Mouse (Mus musculus) limb, embryonic 15.5 days (tissue): ENCODE measurements around the gene Zfyve28. TPM values are rescaled to one million over a fixed set of nuclear protein-coding genes. Genes with fewer than 3 reads are reported as not detected.
A peak's percentile ranks its signal among the peaks of the same experiment; 100 is the strongest.

Source experiments
- ATAC-seq: fragments of 200-750 bp; cut with Nextera tagmentation; 2 replicates; pipeline ENCODE4 v1.8.0; 2017; ENCODE audit warnings: low read depth, moderate TSS enrichment; ENCODE audit not compliant: insufficient number of reproducible peaks, low FRiP score, low TSS enrichment
- H3K27ac ChIP-seq: fragments of 300-500 bp; sonication (generic); 2 replicates; pipeline ENCODE4 v1.5.1; 2015; ENCODE audit warnings: moderate library complexity, mild to moderate bottlenecking, inconsistent platforms
- H3K27me3 ChIP-seq: fragments of 300-500 bp; sonication (generic); 2 replicates; pipeline ENCODE4 v1.6.1; 2015; ENCODE audit warnings: inconsistent platforms
- H3K36me3 ChIP-seq: fragments of 300-500 bp; sonication (generic); 2 replicates; pipeline ENCODE4 v1.6.1; 2015; ENCODE audit warnings: inconsistent platforms
- H3K4me1 ChIP-seq: fragments of 300-500 bp; sonication (generic); 2 replicates; pipeline ENCODE4 v1.6.1; 2015; ENCODE audit warnings: inconsistent platforms
- H3K4me2 ChIP-seq: fragments of 300-500 bp; sonication (generic); 2 replicates; pipeline ENCODE4 v1.6.1; 2015; ENCODE audit warnings: mild to moderate bottlenecking, inconsistent platforms
- H3K4me3 ChIP-seq: fragments of 300-500 bp; sonication (generic); 2 replicates; pipeline ENCODE4 v1.5.1; 2015; ENCODE audit warnings: mild to moderate bottlenecking, inconsistent platforms
- H3K9ac ChIP-seq: fragments of 300-500 bp; sonication (generic); 2 replicates; pipeline ENCODE4 v1.6.1; 2015; ENCODE audit warnings: inconsistent platforms
- H3K9me3 ChIP-seq: fragments of 300-500 bp; sonication (generic); 2 replicates; pipeline ENCODE4 v1.6.1; 2016; ENCODE audit warnings: inconsistent platforms
- WGBS: fragments of 180-500 bp; shearing (Covaris S2); methylation state at CpG from one replicate; pipeline ENCODE4 v1.1.7; 2015; 5-methylcytosine and 5-hydroxymethylcytosine counted together
- polyA plus RNA-seq: library from polyadenylated mRNA; unstranded; fragments of >200 nt; fragmentation: Nextera tagmentation; extraction: Ambion mirVana; gene quantifications from 2 replicates; pipeline ENCODE4 v1.2.1, GENCODE M21; 2015

The Zfyve28 gene
- polyA plus RNA-seq, 1 experiment from 2014 or later, result 1.1 TPM

DNA sequence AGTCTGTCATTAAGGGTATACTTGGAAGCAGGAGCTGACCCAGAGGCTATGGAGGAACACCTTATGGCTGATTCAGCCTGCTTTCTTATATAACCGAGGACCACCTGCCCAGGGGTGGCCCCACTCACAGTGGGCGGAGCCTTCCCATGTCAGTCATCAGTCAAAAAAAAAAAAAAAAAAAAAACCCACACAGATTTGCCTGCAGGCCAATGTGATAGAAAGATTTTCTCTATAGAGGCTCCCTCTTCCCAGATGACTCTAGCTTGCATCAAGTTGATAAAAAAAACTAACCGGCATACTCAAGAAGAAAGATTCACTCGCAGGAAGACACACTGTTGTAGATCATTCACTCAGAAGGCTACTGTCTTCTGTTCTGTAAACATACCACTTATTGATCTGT is 68.2 kb downstream of the Zfyve28 start:
- no peaks in the 10 kb centered on the region for H3K36me3 ChIP-seq
- H3K9me3 ChIP-seq, result no peaks in the 10 kb centered on the region
- H3K9ac ChIP-seq, result no peak overlapping the region
- 0 out of 2 replicates have a peak, but pooled peaks cover 4% of the 10 kb centered on the region for H3K27me3 ChIP-seq
- no peak overlapping the region for H3K27ac ChIP-seq
- H3K4me3 ChIP-seq, result no peak overlapping the region
- H3K4me1 ChIP-seq, result no peaks in the 10 kb centered on the region
- 85% methylated on average over 4 of the region's 4 CpGs for WGBS
- no peak overlapping the region for H3K4me2 ChIP-seq
- ATAC-seq, result no peak

DNA sequence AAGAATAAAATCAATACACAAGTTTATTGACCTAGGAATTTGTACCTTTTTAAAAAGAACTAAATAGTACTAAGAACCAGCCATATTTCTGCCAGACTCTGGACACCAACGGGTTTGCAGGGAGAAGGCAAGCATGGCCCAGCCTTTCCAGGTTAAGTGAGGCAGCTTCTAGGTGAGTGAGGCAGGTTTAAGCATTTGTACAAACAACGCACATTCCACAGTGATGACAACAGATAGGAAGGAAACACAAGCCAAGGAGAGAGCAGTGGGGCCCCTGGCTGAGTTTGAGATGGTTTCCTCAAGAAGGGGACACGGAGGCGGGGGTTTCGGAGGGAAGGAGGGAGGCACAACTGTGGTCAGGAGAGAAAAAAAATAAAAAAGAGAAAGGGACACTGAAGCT is 69.6 kb downstream of the Zfyve28 start:
- Histone ChIP-seq H3K36me3 (no peaks in the 10 kb centered on the region), H3K27ac (no peak overlapping the region), H3K27me3 (0 out of 2 replicates have a peak, but pooled peaks cover 4% of the 10 kb centered on the region), H3K9me3 (no peaks in the 10 kb centered on the region), H3K4me2 (no peak overlapping the region), H3K9ac (no peak overlapping the region), H3K4me1 (peaks cover 1% of the 10 kb centered on the region), H3K4me3 (no peak overlapping the region)
- WGBS, result 68% methylated on average over 5 of the region's 5 CpGs
- no peak for ATAC-seq

DNA sequence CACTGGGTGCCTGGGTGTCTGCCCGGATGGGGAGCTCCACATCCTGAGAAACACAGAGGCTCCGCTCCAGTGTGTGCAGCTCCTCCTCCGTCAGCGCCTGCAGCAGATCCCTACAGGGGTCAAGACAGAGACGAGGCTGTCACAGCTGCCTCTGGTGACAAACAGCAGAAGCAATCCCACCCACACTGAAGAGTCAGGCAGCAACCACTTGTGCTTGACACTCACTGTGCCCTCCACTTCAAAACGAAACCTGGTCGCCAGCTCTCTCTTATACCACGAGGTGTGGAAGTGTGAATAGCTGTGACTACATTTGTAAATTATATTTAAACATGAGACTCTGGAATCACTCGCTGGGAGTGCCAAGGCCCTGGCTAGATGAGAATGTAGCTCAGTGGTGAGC is 70.5 kb downstream of the Zfyve28 start:
- Histone ChIP-seq H3K4me2 (no peak overlapping the region), H3K36me3 (no peaks in the 10 kb centered on the region), H3K9me3 (no peaks in the 10 kb centered on the region), H3K27ac (no peak overlapping the region), H3K27me3 (0 out of 2 replicates have a peak, but pooled peaks cover 4% of the 10 kb centered on the region), H3K4me3 (no peak overlapping the region), H3K4me1 (peaks cover 5% of the 10 kb centered on the region), H3K9ac (no peak overlapping the region)
- ATAC-seq, result no peak
- 55% methylated on average over 9 of the region's 9 CpGs for WGBS

DNA sequence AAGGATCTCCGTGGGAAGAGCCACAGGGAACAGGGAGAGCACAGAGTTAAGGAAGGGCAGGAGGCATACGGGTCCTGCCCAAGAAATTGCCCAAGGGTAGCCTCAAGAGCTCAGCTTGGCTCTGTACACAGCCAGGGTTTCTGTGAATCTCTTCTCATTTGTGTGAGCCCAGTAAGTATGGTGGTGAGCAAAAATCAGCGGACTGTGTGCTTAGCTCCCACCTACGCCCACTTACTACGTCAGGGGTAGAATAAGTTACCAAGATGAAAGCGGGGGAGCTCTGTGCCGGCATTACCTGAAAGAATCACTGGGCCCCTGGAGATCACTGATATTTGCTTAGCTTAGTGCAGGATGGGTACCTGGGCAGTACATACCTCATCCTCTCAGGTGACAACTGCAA is 72.2 kb downstream of the Zfyve28 start:
- H3K27me3 ChIP-seq, result 0 out of 2 replicates have a peak, but pooled peaks cover 4% of the 10 kb centered on the region
- ATAC-seq, result no peak

DNA sequence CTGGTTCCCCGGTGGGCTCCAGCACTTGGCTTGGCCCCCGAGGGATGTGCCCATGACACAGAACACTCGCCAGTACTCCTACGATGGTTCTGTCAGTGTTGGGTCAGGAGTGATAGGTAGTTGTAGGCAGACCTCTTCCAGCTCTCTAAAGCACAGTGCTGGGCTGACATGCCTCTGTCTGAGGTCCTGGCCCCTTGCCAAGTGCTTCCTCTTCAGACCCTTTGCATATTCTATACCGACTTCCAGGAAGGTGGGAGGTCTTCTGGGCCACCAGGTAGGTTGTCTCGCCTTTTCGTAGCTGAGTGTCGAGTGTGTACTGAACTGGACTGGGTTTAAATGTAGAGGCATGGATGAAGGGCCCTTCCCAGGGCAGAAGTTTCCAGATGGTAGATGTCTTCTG is 74.6 kb downstream of the Zfyve28 start:
- no peak overlapping the region for H3K4me2 ChIP-seq
- no peaks in the 10 kb centered on the region for H3K36me3 ChIP-seq
- 0 out of 2 replicates have a peak, but pooled peaks cover 4% of the 10 kb centered on the region for H3K27me3 ChIP-seq
- no peak overlapping the region for H3K27ac ChIP-seq
- ATAC-seq, result no peak
- peaks cover 5% of the 10 kb centered on the region for H3K4me1 ChIP-seq
- WGBS, result 68% methylated on average over 8 of the region's 8 CpGs
- H3K9ac ChIP-seq, result no peak overlapping the region
- no peak overlapping the region for H3K4me3 ChIP-seq
- no peaks in the 10 kb centered on the region for H3K9me3 ChIP-seq

More for the DNA sequence above, 72.2 kb downstream of the Zfyve28 start:
- Histone ChIP-seq H3K4me1 (peaks cover 5% of the 10 kb centered on the region), H3K9ac (no peak overlapping the region), H3K4me3 (no peak overlapping the region), H3K9me3 (no peaks in the 10 kb centered on the region), H3K36me3 (no peaks in the 10 kb centered on the region), H3K27ac (no peak overlapping the region), H3K4me2 (no peak overlapping the region)
- 81% methylated on average over 7 of the region's 7 CpGs for WGBS

DNA sequence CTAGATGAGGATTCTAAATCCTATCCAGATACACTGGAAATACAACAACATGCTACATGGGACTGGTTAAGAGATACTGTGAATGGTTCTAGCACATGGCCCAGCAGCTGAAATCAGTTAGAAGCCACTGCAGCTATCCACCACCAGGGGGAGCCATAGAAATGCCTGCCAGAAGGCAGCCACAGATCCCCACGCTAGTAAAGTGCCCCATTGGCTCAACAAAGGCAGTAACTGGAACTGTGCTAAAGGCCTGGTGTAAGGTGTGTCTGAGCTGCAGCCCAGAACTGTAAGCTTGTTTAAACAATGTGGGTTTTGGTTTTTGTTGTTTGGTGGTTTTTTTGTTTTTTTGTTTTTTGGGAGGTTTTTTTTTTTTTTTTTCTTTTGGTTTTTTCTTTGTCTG is 78.0 kb downstream of the Zfyve28 start:
- 0% methylated on average over 1 of the region's 1 CpGs for WGBS
- ATAC-seq, result peak; percentile 77; the same call in 1 of the 2 replicates

DNA sequence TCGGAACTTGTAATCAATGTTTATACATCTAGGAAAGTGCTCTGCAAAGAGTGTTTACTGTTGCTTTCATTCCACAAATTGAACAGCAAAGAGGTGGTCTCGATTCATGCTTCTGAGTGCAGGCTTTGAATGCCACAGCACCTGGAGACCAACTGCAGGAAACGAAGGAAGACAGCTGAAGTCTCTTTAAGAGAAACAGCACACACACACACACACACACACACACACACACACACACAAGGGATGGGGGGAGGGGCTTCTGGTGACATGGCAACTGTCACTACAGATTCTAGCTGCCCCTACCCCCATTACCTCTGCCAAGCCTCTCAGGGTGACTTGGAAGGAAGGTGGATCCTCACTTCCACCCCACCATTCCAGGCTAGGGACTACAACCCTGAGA is 80.7 kb downstream of the Zfyve28 start:
- no peak overlapping the region for H3K4me2 ChIP-seq
- no peak overlapping the region for H3K4me3 ChIP-seq
- no peaks in the 10 kb centered on the region for H3K36me3 ChIP-seq
- H3K9ac ChIP-seq, result no peak overlapping the region
- 23% methylated on average over 3 of the region's 3 CpGs for WGBS
- H3K27me3 ChIP-seq, result no peaks in the 10 kb centered on the region
- H3K4me1 ChIP-seq, result no peaks in the 10 kb centered on the region
- no peaks in the 10 kb centered on the region for H3K9me3 ChIP-seq
- ATAC-seq, result no peak
- H3K27ac ChIP-seq, result no peak overlapping the region

More for the DNA sequence above, 78.0 kb downstream of the Zfyve28 start:
- no peaks in the 10 kb centered on the region for H3K36me3 ChIP-seq
- no peak overlapping the region for H3K27ac ChIP-seq
- no peak overlapping the region for H3K4me3 ChIP-seq
- H3K9me3 ChIP-seq, result no peaks in the 10 kb centered on the region
- no peak overlapping the region for H3K4me2 ChIP-seq
- no peaks in the 10 kb centered on the region for H3K27me3 ChIP-seq
- H3K4me1 ChIP-seq, result peaks cover 5% of the 10 kb centered on the region
- H3K9ac ChIP-seq, result no peak overlapping the region

DNA sequence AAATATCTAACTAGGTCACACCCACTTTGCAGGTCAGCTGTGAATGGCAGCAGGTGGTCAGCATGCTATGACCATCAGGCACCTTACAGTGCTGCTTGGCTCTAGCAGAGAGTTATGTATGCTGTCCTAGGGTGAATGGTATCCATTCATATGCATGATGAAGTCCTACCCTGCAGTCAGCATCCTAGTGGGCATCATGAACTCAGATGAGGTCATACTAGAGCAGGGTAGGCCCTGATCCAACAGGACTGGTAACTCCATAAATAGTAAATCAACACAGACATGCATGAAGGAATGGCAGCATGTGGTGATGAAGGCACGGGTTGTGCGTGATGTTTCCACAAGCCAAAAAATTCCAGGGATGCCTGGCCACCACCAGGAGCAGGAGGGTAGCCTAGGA is 82.5 kb downstream of the Zfyve28 start:
- Histone ChIP-seq H3K27me3 (no peaks in the 10 kb centered on the region), H3K27ac (no peak overlapping the region), H3K4me2 (no peak overlapping the region), H3K4me3 (no peak overlapping the region), H3K4me1 (no peaks in the 10 kb centered on the region), H3K9ac (no peak overlapping the region), H3K9me3 (no peaks in the 10 kb centered on the region), H3K36me3 (no peaks in the 10 kb centered on the region)
- WGBS, result 59% methylated on average over 2 of the region's 2 CpGs
- no peak for ATAC-seq

DNA sequence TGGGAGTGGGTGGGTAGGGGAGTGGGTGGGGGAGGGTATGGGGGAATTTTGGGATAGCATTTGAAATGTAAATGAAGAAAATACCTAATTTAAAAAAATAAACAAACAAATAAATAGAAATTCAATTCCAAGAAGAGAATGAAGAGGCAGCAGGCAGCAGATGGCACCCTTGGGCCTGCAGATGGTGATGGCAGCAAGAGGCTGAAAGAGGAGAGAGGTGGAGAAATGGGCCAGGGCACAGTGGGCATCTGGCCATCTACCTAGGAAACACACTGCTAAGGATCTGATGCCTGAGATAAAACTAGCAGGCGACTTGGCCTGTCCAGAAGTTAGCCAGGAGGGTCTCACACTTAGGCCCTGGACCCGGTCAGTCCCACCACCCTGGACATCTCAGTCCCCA is 83.3 kb downstream of the Zfyve28 start:
- H3K27me3 ChIP-seq, result no peaks in the 10 kb centered on the region
- ATAC-seq, result no peak
- H3K36me3 ChIP-seq, result no peaks in the 10 kb centered on the region
- H3K27ac ChIP-seq, result no peak overlapping the region
- no peak overlapping the region for H3K4me2 ChIP-seq
- no peaks in the 10 kb centered on the region for H3K9me3 ChIP-seq
- 80% methylated on average over 2 of the region's 2 CpGs for WGBS
- H3K4me1 ChIP-seq, result no peaks in the 10 kb centered on the region
- no peak overlapping the region for H3K4me3 ChIP-seq
- no peak overlapping the region for H3K9ac ChIP-seq

DNA sequence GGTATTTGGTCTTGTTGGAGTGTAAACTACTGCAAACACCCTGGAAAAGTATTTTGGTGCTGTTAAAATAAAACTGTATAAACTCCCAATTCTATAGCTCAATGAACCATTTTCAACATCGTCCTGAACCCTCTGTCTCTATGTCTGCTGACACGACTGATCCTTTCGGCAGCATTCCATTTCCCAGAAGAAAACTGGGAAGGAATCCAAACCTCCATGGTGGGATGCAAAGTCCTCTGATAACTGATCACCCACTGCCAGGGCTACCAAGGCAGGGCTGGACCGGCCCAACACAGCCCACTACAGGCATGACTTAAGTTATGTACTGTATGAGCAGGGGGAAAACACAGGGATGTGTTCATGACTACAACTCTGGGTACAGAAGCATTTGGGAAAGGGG is 86.2 kb downstream of the Zfyve28 start:
- no peak for ATAC-seq
- H3K27ac ChIP-seq, result no peak overlapping the region
- WGBS, result 87% methylated on average over 4 of the region's 4 CpGs

DNA sequence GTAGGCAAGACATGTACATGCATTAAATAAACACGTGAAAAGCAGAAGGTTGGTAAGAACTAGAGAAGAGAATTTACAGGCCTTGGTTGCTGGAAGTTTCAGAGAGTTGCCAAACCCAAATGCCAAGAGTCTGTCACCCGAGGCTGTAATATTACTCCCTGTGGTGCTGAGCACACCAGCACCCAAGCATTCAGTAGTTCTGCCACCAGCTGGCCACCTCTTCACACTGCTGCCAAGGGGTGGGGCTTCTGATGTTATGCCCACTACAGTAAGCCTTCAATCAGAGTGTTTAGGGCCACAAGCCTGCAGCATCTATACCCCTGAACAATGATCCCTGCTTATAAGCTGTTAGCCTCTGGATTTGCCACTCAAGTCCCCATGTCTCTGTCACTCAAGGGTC is 86.9 kb downstream of the Zfyve28 start:
- H3K27me3 ChIP-seq, result no peaks in the 10 kb centered on the region
- H3K9me3 ChIP-seq, result no peaks in the 10 kb centered on the region
- ATAC-seq, result no peak
- H3K4me1 ChIP-seq, result no peaks in the 10 kb centered on the region
- H3K27ac ChIP-seq, result no peak overlapping the region
- H3K36me3 ChIP-seq, result no peaks in the 10 kb centered on the region
- 69% methylated on average over 2 of the region's 2 CpGs for WGBS
- H3K4me3 ChIP-seq, result no peak overlapping the region
- H3K4me2 ChIP-seq, result no peak overlapping the region
- H3K9ac ChIP-seq, result no peak overlapping the region

More for the DNA sequence above, 86.2 kb downstream of the Zfyve28 start:
- H3K9ac ChIP-seq, result no peak overlapping the region
- H3K4me1 ChIP-seq, result no peaks in the 10 kb centered on the region
- no peak overlapping the region for H3K4me3 ChIP-seq
- no peaks in the 10 kb centered on the region for H3K27me3 ChIP-seq
- no peaks in the 10 kb centered on the region for H3K36me3 ChIP-seq
- H3K9me3 ChIP-seq, result no peaks in the 10 kb centered on the region
- H3K4me2 ChIP-seq, result no peak overlapping the region

DNA sequence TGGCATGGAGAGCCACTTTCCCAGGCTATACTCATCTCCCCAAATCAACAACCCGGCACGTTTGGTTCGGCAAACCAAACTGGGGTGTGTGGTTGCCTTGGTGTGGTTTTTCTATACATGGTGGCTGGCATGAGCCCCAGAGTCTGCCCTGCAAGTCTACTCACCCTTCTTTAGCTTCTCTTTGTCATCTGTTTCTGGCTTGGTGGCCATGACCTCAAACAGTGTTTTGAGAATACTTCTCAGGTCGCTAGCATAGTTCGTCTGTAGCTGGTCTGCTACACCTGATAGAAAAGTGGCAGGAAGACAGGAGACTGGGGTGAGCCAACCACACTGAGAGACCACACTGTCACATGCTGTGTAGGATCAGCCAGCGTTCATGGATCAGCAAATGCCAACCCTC is 89.6 kb downstream of the Zfyve28 start:
- Histone ChIP-seq H3K4me1 (no peaks in the 10 kb centered on the region), H3K27me3 (no peaks in the 10 kb centered on the region), H3K9me3 (no peaks in the 10 kb centered on the region), H3K9ac (no peak overlapping the region), H3K36me3 (no peaks in the 10 kb centered on the region), H3K4me2 (no peak overlapping the region), H3K4me3 (no peak overlapping the region), H3K27ac (no peak overlapping the region)
- WGBS, result 82% methylated on average over 6 of the region's 6 CpGs
- ATAC-seq, result no peak

DNA sequence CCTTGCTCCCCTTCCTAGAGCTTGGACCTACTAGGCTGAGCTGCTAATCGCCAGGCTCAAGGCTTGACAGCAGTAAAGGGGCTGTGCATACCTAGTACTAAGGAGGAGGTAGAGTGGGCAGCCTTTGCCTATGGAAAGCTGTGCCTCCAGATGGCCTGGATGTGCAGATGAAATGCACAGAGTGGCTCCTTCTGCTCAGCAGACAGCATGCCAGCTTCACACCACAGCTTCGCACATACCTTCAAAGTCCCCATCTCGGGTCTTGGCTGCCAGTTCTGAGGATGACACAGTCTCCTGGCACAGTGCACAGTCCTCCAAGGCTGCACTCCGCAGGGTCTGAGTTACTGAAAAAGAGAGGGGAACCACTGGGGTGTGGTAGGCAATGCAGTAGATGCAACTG is 91.0 kb downstream of the Zfyve28 start:
- Histone ChIP-seq H3K36me3 (no peaks in the 10 kb centered on the region), H3K4me2 (no peak overlapping the region), H3K27ac (no peak overlapping the region), H3K9ac (no peak overlapping the region), H3K9me3 (no peaks in the 10 kb centered on the region), H3K27me3 (no peaks in the 10 kb centered on the region), H3K4me1 (no peaks in the 10 kb centered on the region), H3K4me3 (no peak overlapping the region)
- ATAC-seq, result no peak
- 70% methylated on average over 4 of the region's 4 CpGs for WGBS
